In genomic region chr6:137570019-137570418, GRCm38 (mm10) we compare ENCODE assay signal across 21 mouse cellular contexts.
A peak's percentile ranks its signal among the peaks of the same experiment; 100 is the strongest.
DNase-seq lines count a peak whose midpoint lies in the region; ATAC-seq and TF ChIP-seq lines count a peak whose summit lies in the region.
"Had no signal": no experiment of that assay in that cellular context is flagged by ENCODE, and none has a peak within 500 bp of the region (broad histone marks: within the 10 kb centered on the region; RNA-seq: fewer than 3 reads in every experiment).

No protein-coding gene starts in this region.

- ATAC-seq in stomach, embryonic 15.5 days (ENCODE audit: insufficient read depth, low FRiP score, low read depth), result no peak
- ATAC-seq in stomach, postnatal 0 days (ENCODE audit: low FRiP score, low TSS enrichment), result no peak
- ATAC-seq in intestine, postnatal 0 days, result no peak
- ATAC-seq: forebrain, embryonic 14.5 days had no signal

- H3K27ac ChIP-seq in kidney, adult 2 months (ENCODE audit: insufficient read depth, low read depth, low read length), result peak overlapping the region; percentile 94
- peak overlapping the region; percentile 23; the same call in 1 of the 2 replicates for H3K27ac ChIP-seq in stomach, embryonic 15.5 days
- H3K27ac ChIP-seq in stomach, postnatal 0 days (replicated peaks), result no peak overlapping the region
- H3K27ac ChIP-seq in intestine, postnatal 0 days (ENCODE audit: low read depth, low read length), result peak overlapping the region; percentile 96
- H3K27ac ChIP-seq: heart, embryonic 13.5 days; hindbrain, embryonic 12.5 days; left cerebral cortex, adult 2 months; liver, embryonic 13.5 days had no signal

- TF ChIP-seq POLR2A in kidney, adult 2 months (IDR thresholded peaks at IDR 0.05; ENCODE audit: low read depth, low read length), result no peak

- TF ChIP-seq CTCF in kidney, adult 2 months (conservative IDR thresholded peaks at IDR 0.05; ENCODE audit: insufficient read depth, insufficient read length, low read depth, low read length), result no peak
- no peak for TF ChIP-seq CTCF in stomach, postnatal 0 days (IDR thresholded peaks at IDR 0.05; ENCODE audit: low read depth)
- no peak for TF ChIP-seq CTCF in intestine, postnatal 0 days (IDR thresholded peaks at IDR 0.05; ENCODE audit: low read depth)

- no peak overlapping the region for H3K9ac ChIP-seq in stomach, embryonic 15.5 days
- H3K9ac ChIP-seq in stomach, postnatal 0 days (ENCODE audit: low read length), result no peak overlapping the region
- H3K9ac ChIP-seq in intestine, postnatal 0 days (ENCODE audit: low read depth, low read length), result peak overlapping the region; percentile 68
- H3K9ac ChIP-seq: heart, embryonic 13.5 days; hindbrain, embryonic 12.5 days; liver, embryonic 13.5 days had no signal

- peak; percentile 62 for DNase-seq in kidney, adult 2 months
- DNase-seq in kidney, adult 11 months, result no peak
- DNase-seq in stomach, postnatal 0 days (ENCODE audit: low spot score), result no peak
- DNase-seq in MN1 (ENCODE audit: low spot score), result no peak
- DNase-seq in gastrocnemius, adult 8-10 months (ENCODE audit: low spot score in 2 of 2), result no peak
- DNase-seq: B cell, adult 2 months; cerebellum, adult 8-10 months; gastrocnemius, postnatal 10 days; heart, adult 18-20 months; liver, embryonic 13.5 days; lung, adult 2 months; midbrain, embryonic 14.5 days; thymus, postnatal 14 days had no signal

- no peak for TF ChIP-seq EP300 in stomach, postnatal 0 days (optimal IDR thresholded peaks at IDR 0.05)

- WGBS in kidney, adult 2 months, result 43% methylated on average over 5 of the region's 5 CpGs
- 77% methylated on average over 5 of the region's 5 CpGs for WGBS in stomach, embryonic 15.5 days
- 68% methylated on average over 5 of the region's 5 CpGs for WGBS in stomach, postnatal 0 days
- 28% methylated on average over 5 of the region's 5 CpGs for WGBS in intestine, postnatal 0 days

- no peaks in the 10 kb centered on the region for H3K9me3 ChIP-seq in stomach, embryonic 15.5 days
- H3K9me3 ChIP-seq in stomach, postnatal 0 days (ENCODE audit: control insufficient read depth, low read length), result no peaks in the 10 kb centered on the region
- H3K9me3 ChIP-seq in intestine, postnatal 0 days (ENCODE audit: control insufficient read depth), result no peaks in the 10 kb centered on the region
- H3K9me3 ChIP-seq: heart, embryonic 13.5 days; hindbrain, embryonic 12.5 days; liver, embryonic 13.5 days had no signal

- no peak overlapping the region for H3K4me2 ChIP-seq in stomach, embryonic 15.5 days
- no peak overlapping the region; the same call in 1 of the 2 replicates for H3K4me2 ChIP-seq in stomach, postnatal 0 days (replicated peaks; ENCODE audit: low read depth)
- peak overlapping the region; percentile 62 for H3K4me2 ChIP-seq in intestine, postnatal 0 days (replicated peaks; ENCODE audit: low read depth)
- H3K4me2 ChIP-seq: heart, embryonic 13.5 days; hindbrain, embryonic 12.5 days; liver, embryonic 13.5 days had no signal

- no peaks in the 10 kb centered on the region for H3K27me3 ChIP-seq in kidney, adult 2 months (replicated peaks; ENCODE audit: control insufficient read depth, insufficient read depth, low read length)
- no peaks in the 10 kb centered on the region for H3K27me3 ChIP-seq in stomach, embryonic 15.5 days (replicated peaks)
- no peaks in the 10 kb centered on the region for H3K27me3 ChIP-seq in stomach, postnatal 0 days (ENCODE audit: control insufficient read depth, insufficient read depth, low read length)
- H3K27me3 ChIP-seq in intestine, postnatal 0 days (replicated peaks; ENCODE audit: control insufficient read depth, insufficient read depth, low read length), result no peaks in the 10 kb centered on the region
- H3K27me3 ChIP-seq: CH12.LX; heart, embryonic 13.5 days; hindbrain, embryonic 12.5 days; liver, embryonic 13.5 days had no signal

- H3K4me1 ChIP-seq in kidney, adult 2 months (ENCODE audit: control insufficient read depth, insufficient read depth, low read length), result peaks cover 13% of the 10 kb centered on the region
- H3K4me1 ChIP-seq in stomach, embryonic 15.5 days, result 0 out of 2 replicates have a peak, but pooled peaks cover 6% of the 10 kb centered on the region
- H3K4me1 ChIP-seq in stomach, postnatal 0 days (replicated peaks; ENCODE audit: control insufficient read depth, insufficient read depth), result no peaks in the 10 kb centered on the region
- H3K4me1 ChIP-seq in intestine, postnatal 0 days (replicated peaks; ENCODE audit: control insufficient read depth, insufficient read depth, low read length), result peaks cover 11% of the 10 kb centered on the region; the same call in 1 of the 2 replicates

- H3K4me3 ChIP-seq in kidney, adult 2 months (ENCODE audit: insufficient read depth, low read depth, low read length), result peak overlapping the region; percentile 67
- no peak overlapping the region; the same call in 1 of the 2 replicates for H3K4me3 ChIP-seq in stomach, embryonic 15.5 days (replicated peaks)
- no peak overlapping the region for H3K4me3 ChIP-seq in stomach, postnatal 0 days (ENCODE audit: low read depth, low read length)
- peak overlapping the region; percentile 52 for H3K4me3 ChIP-seq in intestine, postnatal 0 days (ENCODE audit: low read depth, low read length)
- H3K4me3 ChIP-seq: heart, embryonic 13.5 days; hindbrain, embryonic 12.5 days; left cerebral cortex, adult 2 months; liver, embryonic 13.5 days had no signal

- H3K36me3 ChIP-seq in kidney, adult 2 months (ENCODE audit: control insufficient read depth, insufficient read depth, low read length), result no peaks in the 10 kb centered on the region
- H3K36me3 ChIP-seq in stomach, embryonic 15.5 days, result no peaks in the 10 kb centered on the region
- no peaks in the 10 kb centered on the region for H3K36me3 ChIP-seq in stomach, postnatal 0 days (ENCODE audit: control insufficient read depth, insufficient read depth, low read length)
- peaks cover 5% of the 10 kb centered on the region; the same call in 1 of the 2 replicates for H3K36me3 ChIP-seq in intestine, postnatal 0 days (ENCODE audit: control insufficient read depth, insufficient read depth)
- H3K36me3 ChIP-seq: G1E; hindbrain, embryonic 12.5 days; liver, embryonic 13.5 days had no signal

Comparison
In these comparisons a context has a peak if more than half of its experiments do, and no peak if none do; other contexts are left out.
1. H3K4me3 ChIP-seq: peak in kidney, adult 2 months (single experiment) and intestine, postnatal 0 days (single experiment); none in stomach, embryonic 15.5 days (single experiment) and stomach, postnatal 0 days (single experiment).